Mouse (Mus musculus): ENCODE measurements around the gene Ptdss2.

DNA sequence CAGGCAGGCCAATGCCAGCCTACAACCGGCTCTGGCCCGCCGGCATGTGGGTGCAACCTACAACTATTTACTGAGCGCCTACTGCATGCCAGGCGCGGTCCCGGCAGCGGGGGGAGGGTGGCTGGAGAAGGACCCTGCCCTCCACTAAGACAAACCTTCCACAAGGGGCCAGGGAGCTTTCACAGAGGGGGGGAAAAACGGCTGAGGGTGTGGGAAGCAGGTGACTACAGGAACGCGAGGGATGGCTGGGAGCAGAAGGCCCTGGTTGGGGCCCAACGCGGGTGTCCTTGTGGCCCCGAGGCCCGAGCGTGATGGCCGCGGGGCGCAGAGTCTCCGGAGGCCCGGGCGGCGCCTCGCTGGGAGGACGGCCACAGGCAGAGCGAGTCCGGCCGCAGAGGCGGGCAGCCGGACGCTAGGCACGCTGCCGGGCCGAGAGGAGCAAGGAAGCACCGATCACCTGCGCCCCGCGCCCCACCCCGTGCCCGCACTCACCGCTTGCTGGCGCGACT lies 71.2 kb downstream of the Ptdss2 start:
- no peak for TF ChIP-seq CTCF (IDR thresholded peaks at IDR 0.05; ENCODE audit: borderline replicate concordance, extremely low read depth, insufficient read depth, insufficient read length)
- TF ChIP-seq POLR2A (IDR thresholded peaks at IDR 0.05; ENCODE audit: borderline replicate concordance, extremely low read depth, insufficient read depth, insufficient read length, poor library complexity, severe bottlenecking): no peak

Data from brain, embryonic 14.5 days (tissue).